Mouse (Mus musculus) thymus, postnatal 25 days (tissue): ENCODE data around the gene Vmn1r25.
"Not testable (repeated sequence)": the region's sequence is repeated elsewhere in the genome, so short reads cannot be mapped to it uniquely, and the experiment has no call there.

Experiments
- DNase-seq: peaks from one replicate; pipeline ENCODE4 v3.0.0; 2022

Gene Vmn1r25

DNA sequence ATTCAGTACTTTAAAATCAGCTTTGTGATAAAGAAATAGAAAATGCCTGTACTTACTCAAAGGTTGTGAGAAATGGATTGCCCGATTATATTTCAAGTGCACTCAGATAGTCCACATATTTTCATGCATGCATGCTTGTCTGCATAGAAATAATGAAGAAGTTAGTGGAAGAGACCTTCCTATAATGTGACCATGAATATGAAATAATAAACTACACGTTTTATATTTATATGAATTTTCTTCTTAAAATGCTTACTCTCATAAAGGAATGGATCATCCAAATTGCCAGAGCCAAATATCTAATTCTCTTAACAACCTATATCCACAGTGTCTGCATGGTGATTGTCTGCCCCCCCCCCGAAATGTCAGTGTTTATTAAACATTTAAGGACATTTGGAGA is at the start of gene Vmn1r25:
Gene Vmn1r25, minus strand, starts transcription at position 101 of the 400 bp plus-strand sequence.
- DNase-seq: no peak

DNA sequence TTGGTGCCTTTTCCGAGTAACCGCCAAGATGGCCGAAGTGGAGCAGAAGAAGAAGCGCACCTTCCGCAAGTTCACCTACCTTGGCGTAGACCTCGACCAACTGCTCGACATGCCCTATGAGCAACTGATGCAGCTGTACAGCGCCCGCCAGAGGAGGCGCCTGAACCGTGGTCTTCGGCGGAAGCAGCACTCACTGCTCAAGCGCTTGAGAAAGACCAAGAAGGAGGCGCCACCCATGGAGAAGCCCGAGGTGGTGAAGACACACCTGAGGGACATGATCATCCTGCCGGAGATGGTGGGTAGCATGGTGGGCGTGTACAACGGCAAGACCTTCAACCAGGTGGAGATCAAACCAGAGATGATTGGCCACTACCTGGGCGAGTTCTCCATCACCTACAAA is 36.9 kb upstream of the Vmn1r25 start:
- DNase-seq: not testable (repeated sequence)

DNA sequence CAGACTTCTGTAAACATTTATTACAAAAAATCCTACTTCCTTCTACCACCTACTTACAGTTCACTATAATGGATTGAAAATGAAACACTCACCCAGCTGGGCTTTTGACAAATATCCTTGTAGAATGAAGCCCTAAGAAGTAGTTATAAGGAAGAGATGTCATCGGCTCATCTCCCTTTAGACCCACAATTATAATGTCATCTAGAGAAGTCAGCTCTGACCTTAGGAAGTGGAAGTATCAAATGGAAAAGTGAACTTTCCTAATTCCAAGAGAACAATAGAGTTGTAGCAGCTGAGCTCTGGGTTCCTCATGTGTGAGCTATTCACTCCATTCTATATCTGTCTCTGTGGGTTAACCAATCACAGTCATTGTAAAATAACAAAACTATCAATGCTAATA is 34.4 kb upstream of the Vmn1r25 start, which contains the start of gene Vmn1r26:
Gene Vmn1r26, minus strand, starts transcription at position 101 of the 400 bp plus-strand sequence.
- DNase-seq: no peak

DNA sequence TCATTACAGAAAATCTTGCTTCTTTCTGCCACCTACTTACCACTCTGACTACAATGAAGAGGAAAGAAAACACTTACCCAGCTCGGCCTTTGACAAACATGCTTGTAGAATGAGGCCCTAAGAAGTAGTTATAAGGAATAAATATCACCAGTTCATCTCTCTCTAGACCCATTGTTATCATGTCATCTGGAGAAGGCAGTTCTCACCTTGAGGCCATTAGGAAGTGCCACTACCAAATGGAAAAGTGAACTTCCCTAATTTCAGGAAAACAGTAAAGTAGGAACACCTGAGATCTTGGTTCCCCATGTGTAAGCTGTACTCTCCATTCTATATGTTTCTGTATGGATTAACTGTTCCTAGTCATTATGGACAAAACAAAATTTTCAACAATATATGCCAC is 19.2 kb downstream of the Vmn1r25 start, which contains the start of gene Vmn1r24:
Gene Vmn1r24, minus strand, starts transcription at position 101 of the 400 bp plus-strand sequence.
- DNase-seq: not testable (repeated sequence)
